Mouse (Mus musculus) brain, adult 2 months (tissue): ENCODE data around the gene Gfod1.

ENCODE experiments used
- DNase-seq: peaks from one replicate; pipeline ENCODE4 v3.0.0; 2011; ENCODE audit warnings: low read depth, low spot score

The Gfod1 gene

DNA sequence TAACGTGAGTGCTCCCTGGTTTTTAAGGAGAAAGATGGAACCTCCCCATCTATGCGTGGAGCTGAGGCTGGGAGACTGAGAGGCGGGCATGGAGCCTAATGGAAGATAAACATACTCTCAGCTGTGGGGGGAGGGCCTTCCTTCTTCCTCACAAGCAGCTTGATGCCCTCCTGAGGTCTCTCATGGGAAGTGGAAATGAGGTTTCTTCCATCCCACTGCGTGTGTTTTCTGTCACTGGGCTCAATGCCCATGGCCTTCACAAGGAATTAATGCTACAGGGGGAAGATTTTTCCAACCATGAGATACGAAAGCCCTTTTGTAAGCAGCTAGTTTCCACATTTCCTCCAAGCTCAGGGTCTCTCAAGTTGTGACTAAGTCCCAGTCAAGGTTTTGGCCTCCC lies 100.3 kb downstream of the Gfod1 start:
- DNase-seq: peak; percentile 74

DNA sequence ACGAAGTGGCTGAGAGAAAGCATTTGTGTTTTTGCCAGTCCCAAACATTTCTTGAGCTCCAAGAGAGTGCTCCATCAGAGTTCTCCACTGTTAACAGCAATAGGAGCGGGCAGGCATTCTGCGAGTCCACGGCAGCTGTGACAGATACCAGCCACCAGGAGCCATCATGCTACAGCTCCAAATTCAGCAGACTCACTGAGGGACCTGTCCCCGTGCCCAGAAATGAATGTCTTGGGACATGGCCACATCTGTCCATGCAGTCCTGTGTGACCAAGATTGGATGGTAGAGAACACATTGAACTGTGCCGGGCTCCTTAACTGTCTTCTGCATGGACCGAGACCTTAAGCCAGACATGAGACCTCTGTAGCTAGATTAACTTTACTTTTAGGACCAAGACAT lies 100.7 kb downstream of the Gfod1 start:
- no peak for DNase-seq

- DNase-seq: no peak
These were observed 101.6 kb downstream of the Gfod1 start for GRCm38 (mm10) chr13:43202351-43202750.

GRCm38 (mm10) chr13:43201033-43201432 lies 102.9 kb downstream of the Gfod1 start:
- peak; percentile 82 for DNase-seq

DNA sequence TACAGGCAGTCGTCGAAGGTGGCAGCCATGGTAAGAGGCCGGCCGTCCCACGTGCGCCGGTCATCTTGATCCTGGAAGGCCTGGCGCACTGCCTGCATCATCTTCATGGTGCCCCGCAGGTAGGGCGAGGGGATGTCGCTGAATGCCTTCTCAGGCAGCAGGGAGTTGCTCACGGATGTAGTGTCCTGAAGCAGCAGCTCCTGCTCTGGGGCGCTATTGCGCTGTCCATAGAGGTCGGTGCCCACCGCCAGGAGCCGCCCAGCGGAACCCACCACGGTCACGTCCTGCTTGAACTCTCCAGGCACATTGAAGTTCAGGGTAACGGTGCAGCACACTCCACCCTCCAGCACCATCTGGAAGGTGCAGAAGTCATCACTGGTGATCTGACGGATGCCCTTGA lies 103.5 kb downstream of the Gfod1 start:
- no peak for DNase-seq

GRCm38 (mm10) chr13:43199749-43200148 lies 104.2 kb downstream of the Gfod1 start:
- DNase-seq: peak; percentile 68

DNA sequence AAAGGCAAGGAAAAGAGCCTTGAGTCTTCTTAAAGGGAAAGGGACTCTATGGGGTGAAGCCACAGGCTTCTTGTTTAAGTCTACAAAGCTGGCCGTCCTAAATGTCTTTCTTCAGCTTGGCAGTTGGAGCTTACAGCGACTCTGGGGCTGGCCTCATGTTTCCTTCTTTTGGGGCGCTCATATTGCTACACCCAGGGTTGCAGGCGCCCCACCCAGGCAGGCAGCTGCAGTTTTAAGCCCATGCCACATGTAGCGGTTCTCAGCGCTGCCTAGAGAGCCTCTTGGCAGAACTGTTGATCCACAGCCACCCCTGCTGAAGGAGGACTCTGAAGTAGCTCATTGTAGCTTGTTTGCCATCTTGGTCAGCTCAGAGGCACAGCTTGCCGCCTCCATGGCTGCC lies 104.7 kb downstream of the Gfod1 start:
- DNase-seq: no peak

DNA sequence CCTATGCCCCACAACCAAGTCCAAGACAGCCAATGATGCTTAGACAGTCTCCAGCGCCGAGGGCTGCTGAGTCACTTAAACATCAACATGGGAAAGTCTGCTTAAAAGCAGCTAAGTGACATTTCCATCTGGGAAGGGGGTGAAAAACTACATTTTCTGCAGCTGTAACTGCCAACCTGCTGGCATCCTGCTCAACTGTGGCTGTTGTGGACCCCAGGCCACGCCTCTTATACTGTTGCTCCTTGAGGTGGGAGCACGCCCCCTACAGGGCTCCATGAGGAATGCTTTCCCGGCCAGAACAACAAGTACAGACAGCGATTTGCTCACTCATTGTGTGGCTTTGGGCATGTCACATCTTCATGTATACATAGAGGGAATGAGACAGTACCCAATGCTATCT lies 106.8 kb downstream of the Gfod1 start:
- peak; percentile 55 for DNase-seq

DNA sequence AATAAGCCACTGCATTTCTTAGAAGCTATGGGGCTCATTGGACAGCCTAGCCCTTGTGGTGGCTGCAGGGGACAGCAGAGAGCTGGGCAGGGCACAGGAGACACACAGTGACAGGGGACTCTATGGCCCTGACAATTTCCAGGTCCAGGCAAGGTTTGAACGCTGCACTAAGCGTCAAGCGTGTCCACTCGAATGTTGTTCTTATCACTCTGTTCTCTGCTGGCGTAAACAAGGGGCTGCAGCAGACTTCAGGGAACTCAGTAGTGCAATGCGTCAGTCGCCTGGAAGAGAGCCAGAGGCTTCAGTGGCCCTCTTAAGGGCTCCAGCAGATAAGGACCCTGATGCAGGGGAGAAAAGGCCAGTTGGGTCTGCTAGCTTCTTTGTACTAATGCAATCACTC lies 108.0 kb downstream of the Gfod1 start:
- DNase-seq: no peak

GRCm38 (mm10) chr13:43193932-43194331 lies 110.0 kb downstream of the Gfod1 start:
- no peak for DNase-seq

- no peak for DNase-seq
These were observed 110.7 kb downstream of the Gfod1 start for GRCm38 (mm10) chr13:43193266-43193665.

- peak; percentile 88 for DNase-seq
These were observed 112.2 kb downstream of the Gfod1 start for GRCm38 (mm10) chr13:43191741-43192192.

DNA sequence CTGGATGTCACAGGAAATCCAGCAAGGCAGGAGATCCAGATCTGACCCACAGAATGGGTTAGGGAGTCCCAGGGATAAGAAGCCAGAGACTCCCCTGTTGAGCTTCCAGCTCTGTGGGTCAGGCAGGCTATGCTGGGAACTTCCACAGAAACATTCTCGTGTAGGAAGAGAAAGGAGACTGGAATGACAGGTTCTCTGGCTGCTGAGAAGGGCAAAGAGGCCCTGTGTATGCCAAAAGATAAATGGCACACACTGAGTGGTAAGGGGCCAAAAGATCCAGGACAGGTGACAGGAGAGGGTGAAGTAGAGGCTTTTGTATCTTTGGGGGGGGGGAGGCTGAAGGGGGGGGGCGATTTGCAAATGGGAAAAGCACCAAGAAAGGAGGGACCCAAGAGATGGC lies 112.7 kb downstream of the Gfod1 start:
- DNase-seq: no peak

GRCm38 (mm10) chr13:43187736-43188135 lies 116.2 kb downstream of the Gfod1 start:
- no peak for DNase-seq

DNA sequence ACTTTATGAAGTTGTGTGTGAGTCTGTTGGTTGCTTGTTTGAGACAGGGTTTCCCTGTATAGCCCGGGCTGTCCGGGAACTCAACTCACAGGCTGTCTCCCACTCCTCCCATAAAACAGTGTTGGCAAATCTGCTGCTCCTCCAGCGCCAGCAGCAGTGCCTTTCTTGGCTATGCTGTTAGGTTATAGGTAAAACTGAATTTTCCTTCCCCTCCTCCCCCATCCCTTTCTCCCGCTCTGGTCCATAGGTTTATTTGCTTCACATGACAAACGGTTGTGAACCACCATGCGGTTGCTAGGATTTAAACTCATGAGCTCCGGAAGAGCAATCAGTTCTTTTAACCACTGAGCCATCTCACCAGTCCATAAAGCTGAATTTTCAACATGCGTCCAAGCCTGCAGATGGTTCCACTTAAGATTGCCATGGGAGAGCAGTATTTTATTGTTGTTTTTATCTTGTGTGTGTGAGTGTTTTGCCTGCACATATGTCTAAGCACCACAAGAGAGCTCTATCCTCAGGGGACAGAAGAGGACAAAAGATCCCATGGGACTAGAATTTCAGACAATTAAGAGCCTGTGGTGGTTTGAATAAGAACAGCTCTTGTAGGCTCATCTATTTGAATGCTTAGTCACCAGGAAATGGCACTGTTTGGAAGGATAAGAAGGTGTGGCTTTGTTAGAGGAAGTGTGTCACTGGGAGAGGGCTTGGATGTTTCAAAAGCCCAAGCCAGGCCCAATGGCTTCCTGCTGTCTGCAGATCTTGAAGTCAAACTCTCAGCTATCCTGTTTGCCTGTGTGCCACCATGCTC lies 120.5 kb downstream of the Gfod1 start:
- no peak for DNase-seq

- DNase-seq: peak; percentile 92
These were observed 121.3 kb downstream of the Gfod1 start for GRCm38 (mm10) chr13:43182465-43183201.

DNA sequence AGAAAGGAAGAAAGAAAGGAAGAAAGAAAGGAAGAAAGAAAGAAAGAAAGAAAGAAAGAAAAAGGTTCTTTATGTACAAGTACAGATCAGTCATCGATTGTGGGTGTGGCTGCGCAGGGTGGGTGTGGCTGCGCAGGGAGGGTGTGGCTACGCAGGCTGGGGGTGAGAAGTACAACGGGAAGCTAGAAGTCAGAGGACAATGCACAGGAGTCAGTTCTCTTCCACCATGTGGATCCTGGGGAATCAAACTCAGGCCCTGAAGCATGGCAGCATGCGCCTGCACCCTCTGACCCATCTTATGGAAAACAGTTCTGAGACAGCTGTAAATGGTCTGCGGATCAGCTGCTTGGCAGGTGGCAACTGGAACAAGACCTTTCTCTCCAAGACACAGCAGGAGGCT lies 122.9 kb downstream of the Gfod1 start:
- no peak for DNase-seq

- no peak for DNase-seq
These were observed 126.7 kb downstream of the Gfod1 start for GRCm38 (mm10) chr13:43177317-43177716.

GRCm38 (mm10) chr13:43176676-43177075 lies 127.3 kb downstream of the Gfod1 start:
- no peak for DNase-seq

GRCm38 (mm10) chr13:43173262-43173661 lies 130.7 kb downstream of the Gfod1 start:
- DNase-seq: peak; percentile 82

- peak; percentile 65 for DNase-seq
These were observed 131.8 kb downstream of the Gfod1 start for GRCm38 (mm10) chr13:43172036-43172713.

- DNase-seq: peak; percentile 98
These were observed 132.8 kb downstream of the Gfod1 start, which contains the start of gene Tbc1d7 for GRCm38 (mm10) chr13:43171020-43171710. Gene Tbc1d7 (minus strand): TSS chr13:43171501.
